Mouse (Mus musculus) brain, embryonic 14.5 days (tissue): Measurements from ENCODE around the gene Prom1.

Experiments
- CTCF ChIP-seq: fragments of 200-500 bp; IDR thresholded peaks from 2 replicates; pipeline ENCODE4 v1.5.1; 2012; ENCODE audit warnings: inconsistent platforms, mild to moderate bottlenecking, moderate library complexity, borderline replicate concordance; ENCODE audit not compliant: insufficient read depth, insufficient read length; ENCODE audit errors: extremely low read depth
- POLR2A ChIP-seq: fragments of 200-500 bp; IDR thresholded peaks from 2 replicates; pipeline ENCODE4 v1.6.1; 2012; ENCODE audit warnings: mild to moderate bottlenecking, inconsistent platforms, borderline replicate concordance; ENCODE audit not compliant: poor library complexity, insufficient read depth, insufficient read length, severe bottlenecking; ENCODE audit errors: extremely low read depth

GRCm38 (mm10) chr5:43953241-43953640 is 148.6 kb downstream of the Prom1 start:
- no peak for TF ChIP-seq CTCF
- no peak for TF ChIP-seq POLR2A
